Mouse (Mus musculus): ENCODE data around the gene Fli1.

Gene Fli1

DNA sequence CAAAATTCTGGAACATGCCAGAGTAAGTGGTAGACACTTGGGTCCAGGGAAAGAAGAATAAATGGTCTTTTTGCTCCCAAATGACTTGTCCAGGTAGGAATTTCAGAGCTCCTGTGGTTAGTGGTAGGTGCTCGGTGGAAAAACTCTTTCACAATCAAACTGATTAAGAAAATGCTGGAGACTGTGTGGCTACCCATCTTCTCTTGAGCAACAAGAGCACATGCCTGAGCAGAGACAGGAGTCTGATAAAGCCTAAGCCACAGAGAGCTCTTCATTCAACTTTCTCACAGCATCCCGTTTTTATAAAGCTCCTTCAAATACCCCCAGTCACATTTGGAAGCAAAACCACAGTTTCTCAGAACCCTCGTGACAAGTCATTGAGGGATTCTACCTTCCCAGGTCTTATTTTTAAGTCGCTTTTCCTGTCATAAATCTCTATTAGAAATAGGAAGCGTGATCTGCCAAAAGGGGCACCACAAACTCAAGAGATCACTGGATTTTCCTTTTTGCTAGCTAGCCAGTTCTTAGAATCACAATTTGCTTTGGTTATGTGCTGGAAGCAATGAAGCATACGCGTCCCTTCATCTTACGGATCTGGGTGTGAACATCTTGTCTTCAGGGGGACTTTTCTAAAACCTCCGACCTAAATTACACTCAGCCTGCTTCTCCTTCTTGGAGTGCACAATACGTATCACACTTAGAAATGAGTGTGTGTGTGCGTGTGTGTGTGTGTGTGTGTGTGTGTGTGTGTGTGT lies 40.2 kb downstream of the Fli1 start:
- peak; percentile 4 for DNase-seq

DNA sequence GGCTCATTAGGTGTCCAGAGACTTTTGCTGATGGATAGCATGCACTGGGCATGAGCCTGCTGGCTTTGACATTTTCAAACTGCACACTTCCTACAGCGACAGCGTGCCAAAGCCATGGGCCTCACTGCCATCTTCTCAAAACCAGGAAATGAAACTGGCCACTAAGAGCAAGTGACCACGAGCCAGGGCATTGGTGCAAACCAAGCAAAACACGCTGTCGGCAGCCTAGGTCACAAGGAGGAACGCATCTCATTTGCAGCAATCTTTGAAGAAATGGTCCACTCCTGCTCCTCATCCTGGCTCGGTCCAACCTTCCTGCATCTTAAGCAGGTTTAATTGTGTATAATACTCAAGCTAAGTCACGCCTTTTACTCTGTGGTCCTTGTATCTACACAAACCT lies 41.8 kb downstream of the Fli1 start:
- DNase-seq: peak; percentile 13

DNA sequence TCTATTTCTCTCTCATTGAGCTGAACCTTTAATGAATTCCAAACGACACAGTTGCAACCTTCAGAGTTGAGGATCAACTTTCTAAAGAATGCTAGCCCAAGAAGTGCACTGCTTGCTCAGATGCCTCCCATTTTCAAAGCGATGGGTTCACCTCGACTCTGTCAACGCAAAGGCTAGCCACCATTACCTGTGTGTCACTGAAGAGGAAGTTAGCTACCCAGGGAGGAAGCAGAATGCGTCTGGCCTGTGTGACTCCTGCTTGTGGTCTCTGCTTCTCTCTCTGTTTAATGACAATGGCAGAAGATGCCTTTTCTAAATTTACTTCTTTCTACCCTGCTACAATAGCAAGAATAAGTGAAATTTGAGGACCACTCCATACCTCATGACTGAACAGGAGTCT lies 42.6 kb downstream of the Fli1 start:
- DNase-seq: peak; percentile 42

DNA sequence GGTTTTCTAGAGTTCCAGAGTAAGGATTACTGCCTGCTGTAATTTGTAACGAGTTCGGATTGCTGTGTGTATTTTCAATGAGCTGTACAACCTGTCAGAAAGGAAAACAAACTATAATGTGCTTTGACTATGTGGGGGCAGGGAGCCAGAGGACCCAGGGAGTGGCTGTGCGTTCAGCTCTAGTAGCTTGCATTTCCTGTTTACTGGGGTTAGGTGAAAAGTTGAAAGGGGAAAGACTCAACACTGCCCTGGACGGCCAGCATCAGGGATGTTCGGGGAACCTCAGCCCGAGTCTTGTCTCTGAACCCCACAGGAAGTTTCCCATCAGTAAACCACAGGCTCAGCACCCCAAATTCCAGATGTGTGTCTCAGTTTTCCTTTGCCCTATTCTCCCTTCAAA lies 43.2 kb downstream of the Fli1 start:
- peak; percentile 64 for DNase-seq

DNA sequence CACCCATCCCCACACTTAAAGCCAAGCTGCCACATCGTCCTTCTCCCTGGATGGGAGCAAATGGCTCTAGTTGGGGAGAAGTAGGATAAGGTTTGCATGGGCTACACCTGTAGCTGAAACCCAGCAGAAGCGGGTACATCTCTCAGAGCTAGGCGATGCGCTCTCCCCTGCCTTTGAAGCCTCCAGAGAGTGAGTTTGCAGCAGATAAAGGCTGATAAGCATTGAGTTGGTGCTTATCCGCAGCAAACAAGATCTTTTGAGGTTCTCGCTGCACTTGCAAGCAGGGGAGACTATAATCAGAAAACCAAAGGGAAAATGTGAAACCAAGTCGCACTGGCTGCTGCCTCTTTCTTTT lies 47.0 kb downstream of the Fli1 start:
- DNase-seq: peak; percentile 79

DNA sequence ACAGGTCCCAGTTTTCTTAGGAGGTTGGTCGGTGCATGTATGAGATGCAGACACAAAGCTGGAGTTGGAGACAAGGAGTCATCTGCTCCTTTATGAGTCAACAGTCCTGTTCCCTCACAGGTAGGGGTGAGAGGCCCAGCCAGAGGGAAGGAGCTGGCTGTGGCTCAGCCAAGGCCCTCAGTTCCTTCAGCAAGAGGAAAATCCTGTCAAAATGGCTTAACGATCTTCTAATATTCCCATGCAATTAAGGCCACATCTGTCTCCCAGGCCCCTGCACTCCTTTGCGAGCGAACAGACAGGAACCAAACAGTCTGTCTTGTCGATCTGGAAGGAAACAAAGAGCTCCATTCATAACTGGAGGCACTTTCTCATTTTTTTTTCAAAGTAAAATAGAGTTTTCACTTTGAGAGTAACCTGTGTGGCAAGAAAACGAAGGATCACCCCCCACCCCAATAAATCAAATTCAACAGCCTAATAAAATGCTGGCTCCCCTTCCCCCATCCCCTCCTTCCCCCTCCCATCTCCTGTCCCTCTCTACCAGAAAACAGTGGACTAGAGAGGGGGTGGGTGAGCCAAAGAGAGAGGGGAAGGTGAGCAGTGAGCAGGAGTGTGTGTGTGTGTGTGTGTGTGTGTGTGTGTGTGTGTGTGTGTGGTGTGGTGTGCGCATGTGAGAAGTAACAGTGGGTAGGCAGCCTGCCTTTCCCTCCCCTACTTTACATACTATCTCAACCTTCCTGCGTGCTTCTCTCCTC lies 47.6 kb downstream of the Fli1 start:
- no peak for DNase-seq

DNA sequence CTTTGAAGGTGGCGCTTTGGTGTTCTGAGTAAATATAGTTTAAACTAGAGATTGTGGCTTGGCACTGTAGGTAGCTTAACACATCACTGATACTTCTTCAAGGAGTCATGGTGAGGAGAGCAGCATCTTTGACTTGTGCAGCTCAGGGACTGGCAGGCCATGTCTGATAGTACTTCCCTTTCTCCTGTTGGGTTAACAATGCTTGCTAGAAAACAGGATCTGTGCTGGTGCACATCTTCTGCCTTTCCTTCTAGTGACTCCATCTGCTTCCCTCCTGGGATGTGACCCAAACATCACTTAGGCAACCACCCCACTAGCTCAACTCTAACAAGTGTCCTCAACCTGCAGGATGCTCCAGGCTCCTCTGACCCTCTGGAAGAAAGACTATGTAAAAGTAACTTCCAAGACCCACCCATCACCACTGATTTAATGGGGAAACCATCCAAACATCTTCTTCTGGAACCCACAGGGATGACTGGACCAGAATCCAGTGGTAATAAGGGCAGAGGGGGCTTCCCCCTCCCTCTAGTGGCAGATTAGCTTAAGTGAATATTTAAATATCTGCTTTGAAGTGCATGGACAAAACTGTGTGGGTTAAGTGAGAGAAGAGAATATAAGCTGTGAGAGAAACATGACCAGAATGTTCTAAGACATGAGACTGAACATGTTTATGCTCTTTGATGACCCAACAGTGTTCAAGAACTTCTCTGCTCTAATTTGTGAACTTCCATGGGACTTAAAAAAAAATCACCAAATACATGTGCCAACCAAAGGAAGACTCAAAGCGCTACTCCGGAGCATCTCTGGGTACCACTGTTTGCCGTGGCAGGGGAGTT lies 48.9 kb downstream of the Fli1 start:
- DNase-seq: no peak

DNA sequence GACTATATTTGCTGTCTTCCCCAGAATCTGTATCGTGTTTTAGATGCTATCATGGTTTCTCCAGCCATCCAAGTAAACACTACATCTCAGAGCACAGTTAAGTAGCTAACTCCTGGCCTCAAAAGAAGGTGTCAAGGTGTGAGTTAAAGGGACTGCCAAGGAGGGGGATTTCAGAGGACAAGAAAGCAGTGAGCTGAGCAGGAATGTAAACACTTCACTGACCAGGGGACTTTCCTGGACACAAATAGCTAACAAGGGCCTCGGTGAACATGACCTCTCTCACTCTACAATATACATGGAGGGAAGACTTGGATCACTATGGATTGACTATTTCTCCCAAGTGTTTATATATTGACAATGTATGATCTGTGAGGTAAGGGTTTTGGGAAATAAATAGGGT lies 49.9 kb downstream of the Fli1 start:
- no peak for DNase-seq

DNA sequence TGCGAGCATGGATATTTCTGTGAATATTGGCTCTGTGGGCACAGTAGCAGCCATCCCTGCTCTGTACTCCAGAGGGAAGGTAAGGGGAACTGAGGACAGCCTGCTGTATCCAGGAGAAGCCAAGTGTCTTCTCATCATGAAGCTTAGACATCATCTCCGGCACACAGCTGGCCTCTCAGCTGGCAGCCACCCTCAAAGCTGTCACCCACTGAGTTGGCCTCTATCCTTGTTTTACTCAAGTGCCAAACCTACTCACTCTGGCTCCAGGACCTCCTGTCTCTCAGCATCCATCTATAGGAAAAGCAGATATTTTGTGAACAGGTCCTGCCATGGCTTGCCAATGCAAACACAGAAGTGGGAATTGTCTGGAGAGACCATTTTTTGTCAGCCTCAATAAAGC lies 51.2 kb downstream of the Fli1 start:
- DNase-seq: no peak

DNA sequence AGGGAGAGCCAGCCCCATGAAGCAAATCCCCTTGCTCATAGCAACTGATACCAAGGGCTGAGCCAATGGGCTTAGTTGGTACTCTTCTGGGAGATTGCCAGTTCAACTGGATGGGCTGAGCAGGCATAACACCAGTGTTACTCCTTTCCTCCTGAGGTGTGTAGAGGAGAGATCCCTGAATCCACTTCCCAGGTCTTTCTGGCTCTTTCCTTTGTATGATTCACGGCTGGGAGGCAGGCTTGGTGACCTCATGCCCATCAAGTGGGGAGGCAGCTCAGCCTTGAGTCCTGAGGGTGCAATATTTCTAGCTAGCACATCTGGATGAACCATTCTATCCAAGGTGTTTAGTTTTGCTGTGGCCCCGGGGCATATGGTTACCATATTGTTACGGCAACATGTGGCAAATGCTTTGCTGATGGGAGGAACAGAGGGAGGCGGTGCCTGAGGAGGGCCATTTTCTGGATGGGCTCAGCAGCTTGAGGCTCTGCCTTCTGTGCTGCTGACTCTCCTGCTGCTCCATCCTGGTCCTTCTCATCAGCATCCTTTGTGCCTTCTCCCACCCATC lies 52.8 kb downstream of the Fli1 start:
- DNase-seq: no peak

DNA sequence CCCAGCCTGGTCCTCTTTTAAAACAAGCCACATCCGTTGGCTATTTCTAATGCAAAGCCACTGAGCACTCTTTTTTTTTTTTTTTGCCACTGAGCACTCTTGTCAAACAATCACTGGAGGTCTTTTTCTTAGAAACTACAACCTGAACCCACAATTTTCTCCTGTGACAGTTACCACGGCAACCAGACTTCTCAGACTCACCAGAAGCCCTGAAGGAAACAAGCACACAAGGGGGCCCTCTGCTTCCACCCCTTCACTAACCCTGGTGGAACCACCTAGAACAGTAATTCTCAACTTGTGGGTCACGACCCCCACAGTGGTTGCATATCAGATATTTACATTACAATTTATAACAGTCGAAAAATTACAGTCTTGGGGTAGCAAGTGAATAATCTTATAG lies 53.3 kb downstream of the Fli1 start:
- DNase-seq: peak; percentile 52

DNA sequence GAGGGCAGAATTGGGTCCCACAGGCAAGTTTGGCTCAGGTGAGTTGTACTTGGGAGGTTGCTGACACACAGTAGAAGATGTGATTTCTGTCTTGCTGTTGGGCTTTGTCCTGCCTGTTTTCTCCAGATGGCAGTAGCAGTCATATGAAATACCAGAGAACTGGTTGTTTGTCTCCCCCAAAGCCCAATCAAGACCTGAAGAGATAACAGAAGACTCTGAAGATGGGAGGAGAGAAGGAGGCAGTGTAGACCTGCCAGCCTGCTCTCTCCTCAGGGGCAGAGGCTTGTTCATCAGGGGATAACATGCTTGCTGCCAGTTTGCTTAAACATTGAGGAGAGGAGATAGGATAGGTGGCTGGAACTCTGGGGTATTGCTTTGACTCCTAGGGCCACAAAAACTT lies 54.0 kb downstream of the Fli1 start:
- no peak for DNase-seq

DNA sequence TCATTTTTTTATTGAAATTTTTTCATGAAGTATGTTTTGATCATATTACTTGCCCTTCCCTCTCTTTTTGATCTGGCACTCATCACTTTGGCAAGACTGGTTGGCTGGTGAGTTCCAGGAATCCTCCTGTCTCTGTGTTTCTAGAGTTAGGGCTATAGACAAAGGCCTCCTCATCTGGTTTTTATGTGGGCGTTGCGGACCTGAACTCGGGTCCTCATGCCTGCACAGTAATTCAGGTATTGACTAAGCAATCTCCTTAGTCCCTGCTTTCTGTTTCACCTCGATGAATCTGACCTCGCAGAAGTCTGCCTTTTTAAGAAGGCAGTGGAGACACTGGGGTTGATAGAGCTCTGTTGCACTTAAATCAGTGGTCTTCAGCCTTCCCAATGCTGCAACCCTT lies 54.8 kb downstream of the Fli1 start:
- DNase-seq: no peak

DNA sequence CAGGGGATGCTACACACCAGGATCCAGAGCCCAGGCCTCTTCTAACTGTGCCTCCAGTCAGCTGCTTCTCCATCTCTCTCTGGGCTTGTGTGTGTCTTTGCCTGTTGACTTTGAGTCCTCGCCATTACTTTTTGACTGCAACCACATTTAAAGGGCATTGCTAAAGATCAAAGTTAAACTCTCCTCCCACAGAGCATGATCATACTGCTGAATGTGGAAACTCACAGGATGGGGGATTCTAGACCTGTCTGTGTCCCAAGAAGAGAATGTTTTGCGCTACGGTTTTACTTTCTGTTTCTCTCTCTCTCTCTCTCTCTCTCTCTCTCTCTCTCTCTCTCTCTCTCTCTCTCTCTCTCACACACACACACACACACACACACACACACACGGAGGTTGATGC lies 55.3 kb downstream of the Fli1 start:
- no peak for DNase-seq

DNA sequence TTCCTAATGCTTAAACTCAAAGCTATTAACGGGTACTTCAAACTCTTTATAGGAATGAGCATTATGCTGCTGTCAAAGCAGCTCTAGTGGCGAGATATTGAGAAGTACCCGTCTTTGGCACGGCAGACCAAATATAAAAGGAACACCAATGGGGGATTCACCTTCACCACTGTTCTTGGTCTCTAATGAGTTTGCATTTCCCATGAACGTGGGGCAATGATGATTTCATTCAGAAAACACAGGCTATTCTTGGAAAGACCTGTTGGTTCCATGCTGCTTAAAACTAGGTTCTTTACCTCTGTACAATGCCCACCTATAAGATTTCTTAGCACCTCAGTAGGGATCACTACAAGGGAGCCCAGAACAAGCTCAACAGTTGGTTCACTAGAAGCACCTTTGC lies 62.2 kb downstream of the Fli1 start:
- no peak for DNase-seq

DNA sequence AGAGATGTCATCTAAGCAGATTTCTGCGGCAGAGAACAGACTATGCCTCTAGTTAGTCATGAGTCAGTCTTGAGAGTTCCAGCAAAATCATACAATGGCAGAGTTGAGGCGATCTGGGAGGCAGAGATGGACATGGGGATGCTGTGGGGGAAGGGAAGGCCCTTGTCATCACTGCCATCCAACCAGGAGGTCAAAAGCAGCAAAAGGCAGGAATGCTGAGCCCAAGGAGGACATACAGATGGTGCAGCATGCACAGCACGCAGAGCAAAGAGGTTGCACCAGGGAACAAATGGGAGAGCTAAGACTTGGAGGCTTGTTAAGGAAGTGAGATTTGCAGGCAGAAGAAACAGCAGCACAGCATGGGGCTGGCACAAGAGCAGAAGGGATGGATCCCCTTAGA lies 63.9 kb downstream of the Fli1 start:
- no peak for DNase-seq

DNA sequence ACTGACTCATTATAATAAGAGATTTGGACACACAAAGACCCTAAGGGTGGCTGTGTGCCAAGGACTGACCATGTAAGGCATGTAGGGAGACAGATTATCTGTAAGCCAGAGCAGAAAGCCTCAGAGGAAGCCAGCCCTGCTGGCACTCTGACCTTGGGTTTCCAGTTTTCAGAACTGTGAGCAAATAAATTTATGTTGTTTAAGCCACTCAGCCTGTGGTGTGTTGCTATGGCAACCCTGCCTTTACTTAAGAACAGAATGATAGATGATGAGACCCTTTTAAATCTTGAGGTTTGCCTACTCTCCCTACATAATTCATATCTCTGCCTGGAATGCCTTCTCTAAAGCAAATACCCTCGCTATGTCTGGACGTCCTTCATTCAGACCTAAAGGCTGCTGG lies 64.6 kb downstream of the Fli1 start:
- DNase-seq: no peak

DNA sequence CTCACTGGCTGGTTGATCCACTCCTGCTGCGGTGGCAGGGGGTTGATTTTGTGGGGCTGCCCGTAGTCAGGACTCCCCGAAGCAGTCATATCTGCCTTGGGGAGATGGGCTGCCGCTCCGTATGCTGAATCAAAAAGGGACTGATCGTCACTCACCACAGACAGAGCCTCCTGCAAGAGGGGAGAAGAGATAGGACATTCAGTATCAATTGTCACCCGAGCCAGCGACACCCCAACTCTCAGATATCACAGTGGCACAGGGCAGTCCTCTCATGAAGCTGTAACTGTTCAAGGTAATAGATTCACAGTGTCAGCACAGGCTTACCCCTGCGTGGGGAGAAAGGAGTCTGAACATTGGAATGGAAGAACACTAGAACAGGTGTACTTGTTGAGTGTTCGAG lies 66.1 kb downstream of the Fli1 start:
- no peak for DNase-seq

DNA sequence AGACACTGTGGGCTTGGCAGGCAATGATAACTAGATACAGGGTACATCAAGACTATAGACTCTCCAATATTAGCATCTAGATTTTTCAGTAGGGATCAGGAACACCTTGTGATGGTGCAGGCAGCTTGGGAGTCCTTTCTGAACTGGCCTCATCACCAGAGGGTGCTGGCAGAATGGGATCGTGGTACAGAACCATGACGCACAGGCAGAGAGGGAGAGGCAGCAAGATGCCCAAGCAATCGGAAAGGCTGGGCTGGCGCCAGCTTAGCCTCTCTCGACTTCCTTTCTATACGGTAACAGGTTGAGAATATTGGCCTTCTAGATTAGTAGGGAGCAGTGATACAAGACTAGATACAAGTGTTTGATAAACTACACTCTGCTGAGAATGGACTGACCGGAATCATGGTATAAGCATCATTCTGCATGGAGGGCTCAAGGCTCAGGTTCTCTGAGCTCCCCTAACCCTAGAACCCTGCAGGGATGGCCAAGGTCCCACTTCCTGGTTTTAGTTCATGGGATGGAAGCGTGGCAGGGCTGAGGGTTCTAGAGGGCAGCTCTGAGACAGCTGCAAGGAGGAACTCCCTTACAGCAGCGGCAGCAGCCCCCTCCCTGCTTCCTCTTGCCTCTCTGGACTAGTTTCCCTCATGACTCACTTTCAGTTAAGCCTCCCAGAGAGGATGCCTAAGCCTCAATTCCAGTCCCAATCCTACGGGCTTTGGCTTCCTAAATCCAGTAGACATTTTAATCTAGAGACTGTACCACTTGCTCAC lies 67.9 kb downstream of the Fli1 start:
- DNase-seq: no peak

DNA sequence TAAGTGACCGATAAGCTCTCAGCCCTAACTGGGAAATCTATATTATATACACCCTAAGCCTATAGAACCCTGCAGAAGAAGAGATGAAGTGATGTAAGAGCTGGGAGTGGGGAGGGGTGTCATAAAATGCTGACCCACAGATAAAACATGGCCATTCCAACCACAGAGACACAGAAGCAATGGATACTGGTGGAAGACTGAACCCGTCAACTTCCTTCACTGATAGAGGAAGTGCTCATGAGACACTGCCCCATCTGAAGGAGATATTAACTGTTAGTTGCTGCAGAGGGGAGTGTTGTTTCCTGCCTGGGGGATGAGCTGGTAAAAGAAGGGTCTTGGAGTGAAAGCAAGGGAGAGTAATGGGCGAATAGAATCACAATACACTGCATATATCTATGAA lies 70.3 kb downstream of the Fli1 start:
- DNase-seq: no peak

DNA sequence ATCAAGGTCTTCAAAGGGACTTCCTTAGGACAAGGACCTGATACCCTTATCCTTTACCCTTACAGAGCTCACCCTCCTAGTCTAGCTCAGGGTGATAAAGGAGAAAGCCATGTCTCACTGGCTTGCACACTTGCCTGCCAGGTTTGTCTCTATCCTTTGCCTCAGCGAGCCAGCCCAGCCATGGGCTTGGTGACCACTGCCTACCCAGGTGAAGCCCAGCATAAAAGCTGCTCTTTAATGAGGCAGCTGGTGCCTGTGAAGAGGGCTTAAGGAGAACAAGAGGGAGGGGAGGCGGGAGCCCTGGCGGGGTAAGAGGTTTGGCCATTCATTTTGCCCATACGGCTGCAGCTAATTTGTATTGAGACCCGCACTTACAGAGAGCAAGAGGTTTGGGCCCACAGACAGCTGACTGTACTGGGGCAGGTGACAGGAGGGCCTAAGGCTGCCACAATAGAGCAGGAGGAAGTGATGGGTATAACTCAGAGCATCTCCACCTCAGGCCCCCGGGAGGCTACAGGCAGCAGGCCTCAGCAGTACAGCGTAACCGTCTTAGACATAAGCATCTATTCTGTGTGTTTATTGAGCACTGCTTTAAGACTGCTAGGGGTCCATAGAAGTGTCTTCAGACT lies 73.4 kb downstream of the Fli1 start:
- DNase-seq: no peak

DNA sequence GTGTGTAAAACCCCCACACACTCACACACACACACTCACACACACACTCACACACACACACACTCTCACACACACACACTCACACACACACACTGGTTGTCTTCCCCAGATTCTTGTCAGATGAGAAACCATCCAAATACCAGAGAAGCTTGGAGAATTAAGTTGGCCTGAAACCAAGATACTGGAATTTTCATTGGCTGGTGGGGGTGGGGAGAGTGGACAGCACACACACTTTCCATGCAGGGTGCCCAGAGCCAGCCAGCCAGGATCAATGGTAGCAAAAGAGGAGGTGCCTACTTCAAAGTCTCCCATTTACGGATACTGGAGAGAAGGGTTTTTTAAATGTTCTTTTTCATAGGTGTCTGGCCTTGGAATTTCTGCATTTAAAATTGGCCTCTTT lies 74.3 kb downstream of the Fli1 start:
- no peak for DNase-seq

All from thymus, postnatal 14 days (tissue).